Mouse (Mus musculus) heart, embryonic 15.5 days (tissue): ENCODE data around the gene Nfic. TPM values are rescaled to one million over a fixed set of nuclear protein-coding genes. Genes with fewer than 3 reads are reported as not detected.

Experiments used
- ATAC-seq: fragments of 200-750 bp; cut with Nextera tagmentation; replicated peaks from 2 replicates; pipeline ENCODE4 v1.8.0; 2017; ENCODE audit warnings: low read depth, moderate TSS enrichment; ENCODE audit not compliant: insufficient number of reproducible peaks, insufficient read depth, low FRiP score
- H3K27ac ChIP-seq: fragments of 300-500 bp; sonication (generic); 2 replicates; pipeline ENCODE4 v1.5.1; 2015; ENCODE audit warnings: mild to moderate bottlenecking, inconsistent platforms
- H3K27me3 ChIP-seq: fragments of 300-500 bp; sonication (generic); 2 replicates; pipeline ENCODE4 v1.6.1; 2015; ENCODE audit warnings: inconsistent platforms
- H3K36me3 ChIP-seq: fragments of 300-500 bp; sonication (generic); 2 replicates; pipeline ENCODE4 v1.6.1; 2015; ENCODE audit warnings: mild to moderate bottlenecking, inconsistent platforms
- H3K4me1 ChIP-seq: fragments of 300-500 bp; sonication (generic); replicated peaks from 2 replicates; pipeline ENCODE4 v1.6.1; 2015; ENCODE audit warnings: inconsistent platforms
- H3K4me2 ChIP-seq: fragments of 300-500 bp; sonication (generic); 2 replicates; pipeline ENCODE4 v1.6.1; 2015; ENCODE audit warnings: inconsistent platforms, mild to moderate bottlenecking, moderate library complexity
- H3K4me3 ChIP-seq: fragments of 300-500 bp; sonication (generic); 2 replicates; pipeline ENCODE4 v1.5.1; 2015; ENCODE audit warnings: mild to moderate bottlenecking, inconsistent platforms
- H3K9ac ChIP-seq: fragments of 300-500 bp; sonication (generic); 2 replicates; pipeline ENCODE4 v1.6.1; 2015; ENCODE audit warnings: mild to moderate bottlenecking, inconsistent platforms
- H3K9me3 ChIP-seq: fragments of 300-500 bp; sonication (generic); replicated peaks from 2 replicates; pipeline ENCODE4 v1.6.1; 2016; ENCODE audit warnings: inconsistent platforms
- WGBS: fragments of 180-500 bp; shearing (Covaris S2); methylation state at CpG from one replicate; pipeline ENCODE4 v1.1.7; 2015; ENCODE audit warnings: mixed read lengths; 5-methylcytosine and 5-hydroxymethylcytosine counted together
- polyA plus RNA-seq: library from polyadenylated mRNA; unstranded; fragments of >200 nt; fragmentation: Nextera tagmentation; extraction: Ambion mirVana; gene quantifications from 2 replicates; pipeline ENCODE4 v1.2.1, GENCODE M21; 2015

The Nfic gene
- polyA plus RNA-seq, 1 experiment from 2014 or later, result 60.9 TPM

DNA sequence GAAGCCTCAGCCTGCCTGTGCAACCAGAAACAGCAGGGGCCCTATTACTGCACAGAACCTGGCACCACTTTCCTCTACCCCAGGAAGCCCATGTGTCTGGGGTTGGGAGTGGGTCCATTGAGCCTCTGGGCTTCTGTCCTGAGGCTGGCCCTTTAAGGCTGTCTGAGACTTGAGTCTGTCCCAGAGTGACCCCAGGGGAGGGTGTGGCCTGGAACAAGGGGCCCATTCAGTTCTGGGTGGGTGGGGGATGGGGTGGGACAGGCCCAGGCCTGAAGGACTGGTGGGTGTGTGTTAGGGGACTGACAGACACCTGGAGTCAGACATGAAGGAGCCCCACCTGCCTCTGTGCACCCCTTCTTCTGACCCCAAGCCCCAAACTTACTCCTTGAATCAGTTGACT lies 40.8 kb downstream of the Nfic start:
- Histone ChIP-seq H3K4me3 (no peak overlapping the region), H3K36me3 (no peaks in the 10 kb centered on the region), H3K4me2 (no peak overlapping the region), H3K9me3 (no peaks in the 10 kb centered on the region), H3K9ac (no peak overlapping the region), H3K27me3 (no peaks in the 10 kb centered on the region), H3K27ac (peak overlapping the region; percentile 98), H3K4me1 (peaks cover 98% of the 10 kb centered on the region)
- no peak for ATAC-seq

DNA sequence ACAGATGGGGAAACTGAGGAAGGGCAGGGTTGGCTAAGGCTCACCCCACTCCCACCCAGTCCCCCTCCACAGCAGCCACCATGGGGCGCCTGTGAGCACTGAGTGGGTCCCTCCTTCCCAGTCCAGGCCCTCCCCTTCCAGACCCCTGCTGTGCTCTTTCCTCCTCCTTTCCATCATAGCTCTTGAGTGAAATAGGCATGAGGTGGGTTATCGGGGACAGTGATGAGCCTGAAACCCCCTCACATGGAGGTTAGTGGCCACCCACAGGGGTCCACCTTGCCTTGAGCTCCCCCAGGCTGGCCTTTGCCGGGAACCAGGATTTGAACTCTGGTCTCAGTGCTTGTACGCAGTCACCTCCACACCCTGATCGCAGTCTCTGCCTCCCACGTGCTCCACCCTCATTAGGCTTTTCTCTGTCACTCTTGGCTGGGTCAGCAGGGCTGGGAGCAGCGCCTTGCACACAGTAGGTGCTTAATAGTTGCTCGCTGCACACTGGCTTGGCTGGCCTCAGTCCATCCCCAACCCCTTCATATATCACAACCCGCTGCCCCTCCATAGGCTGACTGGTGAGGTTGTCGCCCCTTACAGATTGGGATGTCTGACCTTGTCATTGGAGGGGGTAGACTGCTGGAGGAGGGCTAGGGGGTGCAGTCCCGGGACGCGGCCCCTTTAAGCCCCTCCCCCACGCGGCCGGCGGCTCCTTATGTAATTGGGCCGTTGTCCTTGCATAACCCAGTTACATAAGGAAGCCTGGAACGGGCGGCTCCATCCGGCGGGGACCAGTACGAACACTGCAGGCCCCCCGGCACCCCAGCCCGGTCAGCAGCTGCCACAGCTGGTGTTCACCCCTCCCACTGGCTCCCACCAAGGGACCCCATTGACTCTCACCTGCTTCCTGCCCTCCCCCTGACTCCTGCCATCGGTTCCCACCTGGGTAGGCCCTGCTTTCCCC lies 41.8 kb downstream of the Nfic start:
- no peaks in the 10 kb centered on the region for H3K36me3 ChIP-seq
- H3K9ac ChIP-seq, result no peak overlapping the region
- H3K4me2 ChIP-seq, result peak overlapping the region; percentile 44
- WGBS, result 35% methylated on average over 26 of the region's 26 CpGs
- peak overlapping the region; percentile 7; the same call in 1 of the 2 replicates for H3K4me3 ChIP-seq
- ATAC-seq, result no peak
- H3K27me3 ChIP-seq, result no peaks in the 10 kb centered on the region
- H3K9me3 ChIP-seq, result no peaks in the 10 kb centered on the region
- peak overlapping the region; percentile 98 for H3K27ac ChIP-seq
- peaks cover 100% of the 10 kb centered on the region for H3K4me1 ChIP-seq

GRCm38 (mm10) chr10:81412586-81413309 lies 42.7 kb downstream of the Nfic start:
- no peak for ATAC-seq
- WGBS, result 65% methylated on average over 16 of the region's 16 CpGs
- Histone ChIP-seq H3K4me3 (no peak overlapping the region), H3K4me2 (peak overlapping the region; percentile 49), H3K27me3 (no peaks in the 10 kb centered on the region), H3K9ac (peak overlapping the region; percentile 37; the same call in 1 of the 2 replicates), H3K9me3 (no peaks in the 10 kb centered on the region), H3K36me3 (no peaks in the 10 kb centered on the region), H3K27ac (peak overlapping the region; percentile 98), H3K4me1 (peaks cover 100% of the 10 kb centered on the region)

GRCm38 (mm10) chr10:81411471-81412400 lies 43.7 kb downstream of the Nfic start:
- peak; percentile 47 for ATAC-seq
- Histone ChIP-seq H3K9ac (peak overlapping the region; percentile 37), H3K9me3 (no peaks in the 10 kb centered on the region), H3K4me1 (peaks cover 100% of the 10 kb centered on the region), H3K27me3 (no peaks in the 10 kb centered on the region), H3K4me2 (peak overlapping the region; percentile 49), H3K36me3 (no peaks in the 10 kb centered on the region; the same call in 1 of the 2 replicates), H3K27ac (peak overlapping the region; percentile 98), H3K4me3 (no peak overlapping the region)
- 29% methylated on average over 18 of the region's 18 CpGs for WGBS

- H3K4me1 ChIP-seq, result peaks cover 100% of the 10 kb centered on the region
- H3K27me3 ChIP-seq, result no peaks in the 10 kb centered on the region
- H3K9me3 ChIP-seq, result no peaks in the 10 kb centered on the region
- no peak overlapping the region; the same call in 1 of the 2 replicates for H3K9ac ChIP-seq
- ATAC-seq, result no peak
- H3K27ac ChIP-seq, result peak overlapping the region; percentile 98
- peak overlapping the region; percentile 49 for H3K4me2 ChIP-seq
- WGBS, result 63% methylated on average over 9 of the region's 9 CpGs
- peaks cover 2% of the 10 kb centered on the region for H3K36me3 ChIP-seq
- H3K4me3 ChIP-seq, result no peak overlapping the region
Observed at GRCm38 (mm10) chr10:81410981-81411380, 44.5 kb downstream of the Nfic start.

DNA sequence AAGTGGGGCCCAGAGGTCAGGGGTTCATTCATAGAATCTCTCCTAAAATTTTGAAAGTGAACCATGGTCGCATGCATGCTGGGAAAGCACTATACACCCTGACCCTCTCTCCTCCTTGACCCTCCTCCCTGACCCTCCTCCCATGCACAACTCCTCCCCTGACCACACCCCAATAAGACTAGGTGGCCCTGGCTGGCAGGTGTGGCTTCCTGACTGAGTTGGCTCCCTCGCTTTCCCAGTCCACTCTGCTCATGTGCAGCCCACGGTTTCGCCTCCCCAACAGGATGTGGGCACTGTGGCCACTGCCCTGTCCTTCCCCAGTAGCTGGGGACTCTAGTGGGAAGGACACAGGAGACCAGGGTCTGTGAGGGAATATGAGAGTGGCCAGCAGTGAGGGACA lies 45.1 kb downstream of the Nfic start:
- no peaks in the 10 kb centered on the region for H3K9me3 ChIP-seq
- peak overlapping the region; percentile 49 for H3K4me2 ChIP-seq
- no peaks in the 10 kb centered on the region for H3K27me3 ChIP-seq
- no peak overlapping the region for H3K4me3 ChIP-seq
- no peak for ATAC-seq
- peak overlapping the region; percentile 98 for H3K27ac ChIP-seq
- H3K4me1 ChIP-seq, result peaks cover 99% of the 10 kb centered on the region
- 62% methylated on average over 4 of the region's 4 CpGs for WGBS
- H3K9ac ChIP-seq, result no peak overlapping the region
- H3K36me3 ChIP-seq, result peaks cover 8% of the 10 kb centered on the region

- Histone ChIP-seq H3K4me3 (peak overlapping the region; percentile 4), H3K27me3 (no peaks in the 10 kb centered on the region), H3K4me1 (peaks cover 95% of the 10 kb centered on the region), H3K27ac (peak overlapping the region; percentile 98), H3K4me2 (peak overlapping the region; percentile 32; the same call in 1 of the 2 replicates), H3K36me3 (peaks cover 13% of the 10 kb centered on the region), H3K9me3 (no peaks in the 10 kb centered on the region), H3K9ac (no peak overlapping the region)
- 34% methylated on average over 8 of the region's 8 CpGs for WGBS
- no peak for ATAC-seq
Observed at GRCm38 (mm10) chr10:81409330-81409729, 46.1 kb downstream of the Nfic start.

DNA sequence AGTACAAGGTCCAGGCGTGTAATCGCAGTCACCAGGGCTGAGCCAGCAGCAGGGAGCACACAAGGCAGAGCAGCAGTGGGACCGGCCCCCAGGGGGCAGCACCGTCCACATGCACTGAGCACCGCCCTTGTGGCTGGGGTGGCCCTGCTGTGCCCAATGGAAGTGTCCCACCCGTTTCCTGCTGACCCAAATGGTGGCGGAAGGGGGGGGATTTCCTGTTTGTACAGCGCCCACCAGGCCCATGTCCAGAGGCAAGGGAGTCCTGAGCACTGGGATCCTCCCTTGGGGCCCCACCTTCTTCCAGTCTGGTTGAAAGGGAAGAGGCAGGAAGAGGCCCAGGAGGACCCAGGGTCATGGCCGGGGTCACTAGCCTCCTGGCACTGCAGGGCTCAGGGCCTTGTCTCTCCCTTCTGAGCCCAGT lies 46.6 kb downstream of the Nfic start:
- Histone ChIP-seq H3K27me3 (no peaks in the 10 kb centered on the region), H3K4me1 (peaks cover 91% of the 10 kb centered on the region), H3K4me3 (no peak overlapping the region), H3K4me2 (0 out of 2 replicates have a peak overlapping the region, but pooled peaks have one; percentile 32), H3K27ac (peak overlapping the region; percentile 98), H3K36me3 (peaks cover 16% of the 10 kb centered on the region), H3K9me3 (no peaks in the 10 kb centered on the region), H3K9ac (no peak overlapping the region)
- WGBS, result 31% methylated on average over 9 of the region's 9 CpGs
- ATAC-seq, result peak; percentile 40

- 49% methylated on average over 13 of the region's 13 CpGs for WGBS
- peak overlapping the region; percentile 98 for H3K27ac ChIP-seq
- H3K36me3 ChIP-seq, result peaks cover 21% of the 10 kb centered on the region
- ATAC-seq, result no peak
- peaks cover 88% of the 10 kb centered on the region for H3K4me1 ChIP-seq
- H3K4me2 ChIP-seq, result peak overlapping the region; percentile 51; the same call in 1 of the 2 replicates
- no peak overlapping the region for H3K9ac ChIP-seq
- H3K27me3 ChIP-seq, result no peaks in the 10 kb centered on the region
- H3K9me3 ChIP-seq, result no peaks in the 10 kb centered on the region
- H3K4me3 ChIP-seq, result no peak overlapping the region
Observed at GRCm38 (mm10) chr10:81408424-81408729, 47.1 kb downstream of the Nfic start.

GRCm38 (mm10) chr10:81407539-81408423 lies 47.7 kb downstream of the Nfic start:
- H3K4me3 ChIP-seq, result peak overlapping the region; percentile 31
- ATAC-seq, result 0 out of 2 replicates have a peak, but pooled peaks have one; percentile 15
- peak overlapping the region; percentile 5; the same call in 1 of the 2 replicates for H3K9ac ChIP-seq
- H3K36me3 ChIP-seq, result peaks cover 22% of the 10 kb centered on the region
- peak overlapping the region; percentile 98 for H3K27ac ChIP-seq
- no peaks in the 10 kb centered on the region for H3K9me3 ChIP-seq
- peak overlapping the region; percentile 51 for H3K4me2 ChIP-seq
- no peaks in the 10 kb centered on the region for H3K27me3 ChIP-seq
- peaks cover 88% of the 10 kb centered on the region for H3K4me1 ChIP-seq
- WGBS, result 20% methylated on average over 31 of the region's 31 CpGs
